Mouse (Mus musculus) left cerebral cortex, adult 2 months (tissue): ENCODE results near the gene Nfatc2. TPM values are rescaled to one million over a fixed set of nuclear protein-coding genes. Genes with fewer than 3 reads are reported as not detected.
A peak's percentile ranks its signal among the peaks of the same experiment; 100 is the strongest.

Source experiments
- DNase-seq, 2 experiments: peaks; one replicate each; pipeline ENCODE4 v3.0.0; 2021 to 2022; ENCODE audit warnings: low spot score in 2 of 2, mixed read lengths in 1 of 2; ENCODE audit errors: extremely low spot score in 1 of 2
- H3K27ac ChIP-seq: fragments of 200-600 bp; 2 replicates; pipeline ENCODE4 v1.8.1; 2022
- H3K4me3 ChIP-seq: fragments of 200-600 bp; 2 replicates; pipeline ENCODE4 v1.8.1; 2022
- CTCF ChIP-seq: fragments of 200-600 bp; IDR thresholded peaks from 2 replicates; pipeline ENCODE4 v1.8.1; 2022; ENCODE audit warnings: antibody characterized with exemption, mild to moderate bottlenecking, moderate library complexity
- intact Hi-C: fragments of 180-260 bp; cut with DNase I; formaldehyde crosslinking; loops from one replicate; pipeline ENCODE4 v1.15.1; 2025
- total RNA-seq, 2 experiments: library from RNA; stranded (reverse); gene quantifications; 2 replicates each; pipeline ENCODE4 v1.2.3; 2021

Gene Nfatc2
- total RNA-seq, 2 experiments from 2014 or later: 11.2 to 12.1 TPM

DNA sequence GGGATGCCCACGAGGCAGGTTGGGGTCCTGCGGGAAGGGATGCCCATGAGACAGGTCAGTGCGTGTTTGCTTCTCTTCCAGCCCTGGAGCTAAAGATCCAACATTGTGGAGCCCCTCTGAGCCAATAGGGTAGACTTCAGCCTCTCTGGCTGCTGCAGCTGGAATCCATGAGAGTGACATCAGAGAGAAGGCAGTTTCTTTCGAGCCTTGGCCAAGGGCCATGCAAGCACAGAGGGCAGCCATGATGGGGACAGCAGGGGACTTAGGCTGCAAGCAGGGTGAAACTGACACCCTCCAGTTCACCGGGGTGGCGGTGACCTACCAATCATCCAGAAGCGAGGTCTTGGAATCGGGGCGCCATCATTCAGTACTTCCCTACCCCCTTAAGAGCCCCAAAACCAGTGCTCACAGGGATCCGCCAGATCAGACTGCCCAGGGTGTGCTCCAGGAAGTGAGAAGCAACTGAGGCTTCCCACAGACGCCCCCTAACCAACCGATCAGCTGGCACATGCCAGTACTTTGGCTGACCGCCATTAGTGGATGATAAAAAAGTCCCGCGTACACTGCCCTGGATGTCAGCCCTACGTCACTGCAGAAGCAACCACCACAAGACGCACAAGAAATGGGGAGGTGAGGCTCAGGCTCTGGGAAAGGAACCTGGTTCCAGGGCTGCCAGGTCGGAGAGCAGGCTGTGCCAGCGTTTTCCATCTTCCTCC, 35.8 kb downstream of the Nfatc2 start:
- H3K4me3 ChIP-seq: no peak overlapping the region
- DNase-seq: no peak
- no peak overlapping the region for H3K27ac ChIP-seq
- intact Hi-C loops: no loop called here
- no peak for TF ChIP-seq CTCF

- Histone ChIP-seq H3K4me3 (no peak overlapping the region), H3K27ac (no peak overlapping the region)
- no peak for TF ChIP-seq CTCF
- intact Hi-C loops: no loop called here
- no peak for DNase-seq
These were observed 38.3 kb downstream of the Nfatc2 start for GRCm38 (mm10) chr2:168563184-168563583.

- no peak for DNase-seq
- Histone ChIP-seq H3K27ac (no peak overlapping the region), H3K4me3 (no peak overlapping the region)
- no peak for TF ChIP-seq CTCF
- intact Hi-C loops: no loop called here
These were observed 44.4 kb downstream of the Nfatc2 start for GRCm38 (mm10) chr2:168557035-168557434.

DNA sequence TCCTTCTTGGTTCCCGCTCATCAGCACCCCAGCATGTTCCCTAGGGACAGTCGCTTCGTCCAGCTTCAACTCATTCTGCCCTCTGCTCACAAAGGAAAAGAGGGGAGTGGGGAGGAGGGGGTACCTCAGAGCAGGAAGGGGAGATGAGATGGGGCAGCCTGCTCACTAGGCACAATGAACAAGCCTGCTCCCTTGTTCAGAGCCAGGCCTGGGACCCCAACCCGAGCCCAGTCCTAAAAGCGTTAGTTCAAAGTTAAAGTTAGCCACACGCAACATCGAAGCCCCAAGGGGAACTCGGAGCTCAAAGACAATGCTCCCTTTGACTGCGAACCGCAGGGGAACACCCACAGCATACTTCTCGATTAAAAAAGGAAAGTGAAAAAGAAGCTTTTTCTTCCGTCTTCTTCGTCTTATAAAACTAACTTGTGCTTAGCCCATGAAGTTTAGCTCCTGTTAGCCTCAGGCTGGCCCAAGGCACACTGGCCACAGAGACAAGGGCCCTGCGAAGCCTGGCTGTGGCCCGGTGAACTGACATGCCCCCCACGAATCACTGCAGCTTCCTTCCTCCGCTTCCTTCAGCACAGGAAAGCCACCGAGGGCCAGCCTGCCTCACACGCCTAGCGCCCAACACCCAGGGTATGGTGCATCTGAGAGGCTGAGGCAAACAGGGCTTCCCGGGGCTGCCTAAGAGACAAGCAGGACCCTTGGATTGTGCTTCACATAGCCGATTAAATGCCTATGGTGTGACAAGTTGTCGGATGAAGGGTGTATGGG, 45.4 kb downstream of the Nfatc2 start:
- no peak for TF ChIP-seq CTCF
- intact Hi-C loops: no loop called here

GRCm38 (mm10) chr2:168553541-168553961, 47.9 kb downstream of the Nfatc2 start:
- Histone ChIP-seq H3K27ac (no peak overlapping the region), H3K4me3 (no peak overlapping the region)
- intact Hi-C loops: no loop called here
- DNase-seq: no peak
- no peak for TF ChIP-seq CTCF

More for the DNA sequence above, 45.4 kb downstream of the Nfatc2 start:
- H3K4me3 ChIP-seq: no peak overlapping the region
- no peak overlapping the region for H3K27ac ChIP-seq
- no peak for DNase-seq

GRCm38 (mm10) chr2:168552405-168552804, 49.1 kb downstream of the Nfatc2 start:
- no peak for TF ChIP-seq CTCF
- Histone ChIP-seq H3K4me3 (no peak overlapping the region), H3K27ac (no peak overlapping the region)
- intact Hi-C loops: no loop called here
- no peak for DNase-seq

DNA sequence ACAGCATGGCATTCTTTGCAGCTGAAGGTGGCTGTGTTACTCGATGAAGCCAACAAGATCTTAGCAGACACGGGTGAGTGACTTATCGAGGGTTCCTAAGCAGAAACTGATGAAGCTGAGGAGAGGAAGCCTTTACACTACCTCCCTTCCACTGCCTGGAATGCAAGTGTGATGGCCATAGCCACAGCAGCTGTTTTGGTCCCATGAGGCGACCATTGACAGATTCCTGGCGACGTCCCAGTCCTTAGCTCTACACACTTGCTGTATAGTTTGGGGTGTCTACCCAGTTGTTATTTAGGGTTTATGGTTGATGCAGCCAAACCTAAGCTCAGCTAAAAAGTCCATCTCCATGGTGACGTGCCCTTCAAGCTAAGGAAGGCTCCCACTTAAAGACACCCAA, 50.2 kb downstream of the Nfatc2 start:
- intact Hi-C loops: no loop called here
- TF ChIP-seq CTCF: no peak
- no peak for DNase-seq
- Histone ChIP-seq H3K4me3 (no peak overlapping the region), H3K27ac (no peak overlapping the region)

DNA sequence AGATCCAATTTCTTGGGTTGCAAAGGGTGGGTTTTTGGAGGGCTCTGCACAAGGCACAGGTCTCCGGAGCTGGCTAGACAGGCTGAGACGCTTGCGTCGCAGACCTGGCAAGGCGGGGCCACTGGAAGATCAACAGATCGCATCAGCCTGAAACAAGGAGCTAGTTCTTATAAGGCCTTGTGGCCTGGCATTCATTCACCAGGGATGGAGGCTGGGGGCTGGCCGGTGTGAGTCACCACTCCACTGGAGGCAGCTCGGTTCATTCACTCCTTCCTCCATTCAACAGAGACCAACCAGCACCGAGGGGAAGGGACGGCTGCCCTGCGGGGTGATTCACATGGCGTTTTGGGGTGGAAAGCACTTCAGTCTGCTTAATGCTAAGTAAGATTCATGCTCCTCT, 52.1 kb downstream of the Nfatc2 start:
- DNase-seq: no peak
- H3K4me3 ChIP-seq: no peak overlapping the region
- TF ChIP-seq CTCF: no peak
- intact Hi-C loops: loop anchor here (5.0 kb wide), 1 partner anchor 53 kb away; the partner anchor contains the start of gene Nfatc2
- no peak overlapping the region for H3K27ac ChIP-seq

- Histone ChIP-seq H3K27ac (no peak overlapping the region), H3K4me3 (no peak overlapping the region)
- no peak for DNase-seq
- TF ChIP-seq CTCF: no peak
- intact Hi-C loops: loop anchor here (5.0 kb wide), 1 partner anchor 54 kb away; the partner anchor contains the start of gene Nfatc2
These were observed 53.4 kb downstream of the Nfatc2 start for GRCm38 (mm10) chr2:168548008-168548407.

- intact Hi-C loops: loop anchor here (5.0 kb wide), 1 partner anchor 56 kb away; the partner anchor contains the start of gene Nfatc2
These were observed 55.4 kb downstream of the Nfatc2 start for GRCm38 (mm10) chr2:168545901-168546557.

DNA sequence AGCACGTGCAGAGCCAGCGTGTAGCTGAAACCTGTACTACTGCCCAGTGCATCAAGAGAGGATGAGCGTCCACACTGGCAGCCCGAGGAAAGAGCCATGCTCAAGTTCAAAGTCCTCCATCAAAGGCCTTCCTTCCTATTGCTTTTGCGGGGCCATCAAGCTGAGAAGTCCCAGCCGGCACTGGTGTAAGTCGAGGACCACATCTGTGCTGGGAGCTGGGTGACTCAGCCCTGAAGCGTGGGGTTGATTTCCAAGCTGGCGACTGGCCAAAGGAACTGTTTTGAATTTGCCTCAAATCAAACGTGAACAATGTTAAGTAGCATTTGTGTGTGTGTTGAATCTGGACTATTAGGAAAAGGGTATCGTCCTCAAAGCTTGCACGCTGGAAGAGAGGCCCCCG, 57.4 kb downstream of the Nfatc2 start:
- peak; percentile 62 to 65 for DNase-seq
- H3K4me3 ChIP-seq: no peak overlapping the region
- TF ChIP-seq CTCF: no peak
- intact Hi-C loops: no loop called here
- H3K27ac ChIP-seq: no peak overlapping the region

More at GRCm38 (mm10) chr2:168545901-168546557, 55.4 kb downstream of the Nfatc2 start:
- H3K27ac ChIP-seq: no peak overlapping the region
- DNase-seq: peak in 1 of 2 experiments; percentile 31
- no peak overlapping the region for H3K4me3 ChIP-seq
- TF ChIP-seq CTCF: no peak

DNA sequence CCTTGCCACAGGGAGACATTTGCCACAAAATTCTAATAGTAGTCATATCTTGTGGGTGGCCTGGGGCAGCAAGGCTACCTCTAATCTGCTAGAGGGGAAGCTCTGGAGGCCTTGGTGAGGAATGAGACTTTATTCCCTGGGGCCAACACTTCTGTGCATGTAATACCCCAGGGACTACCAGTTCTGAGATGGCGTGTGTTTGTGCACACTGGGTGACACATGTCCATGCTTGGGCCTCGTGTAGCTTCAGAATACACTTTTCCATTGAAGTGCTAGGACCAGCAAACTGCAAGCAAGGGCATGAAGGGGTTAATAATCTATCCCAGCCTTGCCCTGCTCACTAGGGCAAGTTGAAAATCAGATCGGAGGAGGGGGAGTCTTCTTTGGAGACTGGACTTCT, 58.4 kb downstream of the Nfatc2 start:
- no peak for TF ChIP-seq CTCF
- no peak overlapping the region for H3K4me3 ChIP-seq
- intact Hi-C loops: no loop called here

More for the DNA sequence above, 58.4 kb downstream of the Nfatc2 start:
- DNase-seq: no peak
- no peak overlapping the region for H3K27ac ChIP-seq
